Mouse (Mus musculus): ENCODE results near the gene Galnt18. TPM values are rescaled to one million over a fixed set of nuclear protein-coding genes. Genes with fewer than 3 reads are reported as not detected.

Galnt18 gene
- polyA plus RNA-seq, 1 experiment from 2014 or later = 20.5 TPM

- ATAC-seq (ENCODE audit: low FRiP score, low TSS enrichment) (no peak), DNase-seq (ENCODE audit: low spot score) (no peak)
- H3K36me3 ChIP-seq (ENCODE audit: control insufficient read depth, insufficient read depth, low read length) = no peaks in the 10 kb centered on the region
- no peak for TF ChIP-seq CTCF (IDR thresholded peaks at IDR 0.05; ENCODE audit: low read depth)
- TF ChIP-seq EP300 (optimal IDR thresholded peaks at IDR 0.05) = no peak
- no peaks in the 10 kb centered on the region for H3K9me3 ChIP-seq (ENCODE audit: control insufficient read depth, low read length)
- WGBS = 83% methylated on average over 4 of the region's 4 CpGs
- H3K4me1 ChIP-seq (replicated peaks; ENCODE audit: control insufficient read depth, insufficient read depth) = no peaks in the 10 kb centered on the region
- H3K4me2 ChIP-seq (replicated peaks; ENCODE audit: low read depth) = no peak overlapping the region
- no peak overlapping the region for H3K9ac ChIP-seq (ENCODE audit: low read length)
- H3K4me3 ChIP-seq (ENCODE audit: low read depth, low read length) = no peak overlapping the region
- no peaks in the 10 kb centered on the region for H3K27me3 ChIP-seq (ENCODE audit: control insufficient read depth, insufficient read depth, low read length)
- no peak overlapping the region for H3K27ac ChIP-seq (replicated peaks)
Observed at GRCm38 (mm10) chr7:111804646-111805045, 24.9 kb upstream of the Galnt18 start.

GRCm38 (mm10) chr7:111800785-111801184, 21.0 kb upstream of the Galnt18 start:
- 70% methylated on average over 5 of the region's 5 CpGs for WGBS
- Histone ChIP-seq H3K27ac (replicated peaks) (no peak overlapping the region), H3K9me3 (ENCODE audit: control insufficient read depth, low read length) (no peaks in the 10 kb centered on the region), H3K4me1 (replicated peaks; ENCODE audit: control insufficient read depth, insufficient read depth) (no peaks in the 10 kb centered on the region), H3K36me3 (ENCODE audit: control insufficient read depth, insufficient read depth, low read length) (no peaks in the 10 kb centered on the region), H3K4me3 (ENCODE audit: low read depth, low read length) (no peak overlapping the region), H3K27me3 (ENCODE audit: control insufficient read depth, insufficient read depth, low read length) (no peaks in the 10 kb centered on the region), H3K4me2 (replicated peaks; ENCODE audit: low read depth) (no peak overlapping the region), H3K9ac (ENCODE audit: low read length) (no peak overlapping the region)
- DNase-seq (ENCODE audit: low spot score) = no peak
- TF ChIP-seq EP300 (optimal IDR thresholded peaks at IDR 0.05) = no peak
- no peak for TF ChIP-seq CTCF (IDR thresholded peaks at IDR 0.05; ENCODE audit: low read depth)
- ATAC-seq (ENCODE audit: low FRiP score, low TSS enrichment) = no peak

- Histone ChIP-seq H3K27me3 (ENCODE audit: control insufficient read depth, insufficient read depth, low read length) (no peaks in the 10 kb centered on the region), H3K36me3 (ENCODE audit: control insufficient read depth, insufficient read depth, low read length) (no peaks in the 10 kb centered on the region), H3K4me2 (replicated peaks; ENCODE audit: low read depth) (no peak overlapping the region), H3K9me3 (ENCODE audit: control insufficient read depth, low read length) (no peaks in the 10 kb centered on the region), H3K9ac (ENCODE audit: low read length) (no peak overlapping the region), H3K4me1 (replicated peaks; ENCODE audit: control insufficient read depth, insufficient read depth) (no peaks in the 10 kb centered on the region), H3K4me3 (ENCODE audit: low read depth, low read length) (no peak overlapping the region), H3K27ac (replicated peaks) (no peak overlapping the region)
- WGBS = 72% methylated on average over 5 of the region's 5 CpGs
- ATAC-seq (ENCODE audit: low FRiP score, low TSS enrichment) = no peak
- TF ChIP-seq EP300 (optimal IDR thresholded peaks at IDR 0.05) (no peak), CTCF (IDR thresholded peaks at IDR 0.05; ENCODE audit: low read depth) (no peak)
- no peak for DNase-seq (ENCODE audit: low spot score)
Observed at GRCm38 (mm10) chr7:111800120-111800519, 20.3 kb upstream of the Galnt18 start.

GRCm38 (mm10) chr7:111799021-111799420, 19.2 kb upstream of the Galnt18 start:
- H3K27me3 ChIP-seq (ENCODE audit: control insufficient read depth, insufficient read depth, low read length) = no peaks in the 10 kb centered on the region
- no peak overlapping the region for H3K4me3 ChIP-seq (ENCODE audit: low read depth, low read length)
- 84% methylated on average over 5 of the region's 5 CpGs for WGBS
- no peaks in the 10 kb centered on the region for H3K4me1 ChIP-seq (replicated peaks; ENCODE audit: control insufficient read depth, insufficient read depth)
- ATAC-seq (ENCODE audit: low FRiP score, low TSS enrichment) (no peak), DNase-seq (ENCODE audit: low spot score) (no peak)
- TF ChIP-seq EP300 (optimal IDR thresholded peaks at IDR 0.05) (no peak), CTCF (IDR thresholded peaks at IDR 0.05; ENCODE audit: low read depth) (no peak)
- no peak overlapping the region for H3K4me2 ChIP-seq (replicated peaks; ENCODE audit: low read depth)
- H3K9me3 ChIP-seq (ENCODE audit: control insufficient read depth, low read length) = no peaks in the 10 kb centered on the region
- H3K9ac ChIP-seq (ENCODE audit: low read length) = no peak overlapping the region
- H3K27ac ChIP-seq (replicated peaks) = no peak overlapping the region
- no peaks in the 10 kb centered on the region for H3K36me3 ChIP-seq (ENCODE audit: control insufficient read depth, insufficient read depth, low read length)

DNA sequence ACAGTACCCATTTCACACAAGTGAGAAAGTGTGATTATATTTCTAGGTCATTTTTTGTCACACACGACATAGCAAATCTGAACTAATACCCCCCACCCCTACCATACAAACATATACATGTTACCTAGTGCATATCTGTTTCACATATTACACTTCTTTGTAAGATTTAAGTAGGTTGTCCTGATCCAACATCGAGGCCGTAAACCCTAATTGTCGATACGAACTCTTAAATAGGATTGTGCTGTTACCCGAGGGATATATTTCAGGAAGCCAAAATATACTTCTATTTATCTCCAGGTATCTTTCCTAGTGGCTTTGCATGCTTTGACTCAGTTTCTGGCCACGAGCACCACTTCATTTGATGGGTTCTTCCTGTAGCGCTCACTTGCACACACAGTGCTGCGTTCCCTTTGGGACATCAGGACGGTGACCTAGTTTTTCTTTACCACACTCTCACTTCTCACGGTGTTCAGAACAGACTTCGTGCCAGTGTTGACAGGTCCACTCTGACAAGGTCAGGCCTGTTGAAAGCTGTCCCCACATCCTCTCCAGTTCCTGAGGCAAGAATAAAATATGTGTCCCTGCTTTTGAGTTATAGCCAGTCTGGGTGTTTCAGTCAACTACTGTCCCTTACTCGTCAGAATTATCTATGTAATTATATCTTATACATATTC, 17.7 kb upstream of the Galnt18 start:
- H3K4me3 ChIP-seq (ENCODE audit: low read depth, low read length) = no peak overlapping the region
- no peak for TF ChIP-seq CTCF (IDR thresholded peaks at IDR 0.05; ENCODE audit: low read depth)
- no peak for TF ChIP-seq EP300 (optimal IDR thresholded peaks at IDR 0.05)
- H3K9me3 ChIP-seq (ENCODE audit: control insufficient read depth, low read length) = no peaks in the 10 kb centered on the region
- H3K36me3 ChIP-seq (ENCODE audit: control insufficient read depth, insufficient read depth, low read length) = no peaks in the 10 kb centered on the region
- 86% methylated on average over 13 of the region's 13 CpGs for WGBS
- no peak overlapping the region for H3K27ac ChIP-seq (replicated peaks)
- ATAC-seq (ENCODE audit: low FRiP score, low TSS enrichment) = no peak
- no peaks in the 10 kb centered on the region for H3K27me3 ChIP-seq (ENCODE audit: control insufficient read depth, insufficient read depth, low read length)
- no peak for DNase-seq (ENCODE audit: low spot score)
- H3K4me2 ChIP-seq (replicated peaks; ENCODE audit: low read depth) = no peak overlapping the region
- H3K9ac ChIP-seq (ENCODE audit: low read length) = no peak overlapping the region
- H3K4me1 ChIP-seq (replicated peaks; ENCODE audit: control insufficient read depth, insufficient read depth) = no peaks in the 10 kb centered on the region

DNA sequence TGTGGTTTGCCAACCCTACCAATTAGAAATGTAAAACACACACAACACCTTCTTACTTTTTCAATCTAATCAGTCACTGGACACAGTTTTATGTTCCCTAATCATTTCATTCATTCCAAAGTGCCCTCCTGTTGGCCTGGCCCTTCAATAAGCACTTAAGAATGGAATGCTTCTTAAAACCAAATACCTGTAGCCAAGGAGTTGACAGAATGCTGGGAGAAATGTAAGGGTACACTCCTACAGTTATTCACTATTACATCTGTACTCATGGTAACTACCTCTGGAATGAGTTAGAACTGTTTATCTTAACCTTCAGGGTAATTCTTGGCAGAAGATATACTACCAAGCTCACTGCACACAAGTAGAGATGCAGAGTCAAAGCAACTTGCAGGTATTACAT, 15.3 kb upstream of the Galnt18 start:
- no peak for ATAC-seq (ENCODE audit: low FRiP score, low TSS enrichment)
- no peak overlapping the region for H3K27ac ChIP-seq (replicated peaks)

More for the DNA sequence above, 15.3 kb upstream of the Galnt18 start:
- Histone ChIP-seq H3K4me1 (replicated peaks; ENCODE audit: control insufficient read depth, insufficient read depth) (no peaks in the 10 kb centered on the region), H3K4me3 (ENCODE audit: low read depth, low read length) (no peak overlapping the region), H3K36me3 (ENCODE audit: control insufficient read depth, insufficient read depth, low read length) (no peaks in the 10 kb centered on the region), H3K4me2 (replicated peaks; ENCODE audit: low read depth) (no peak overlapping the region), H3K9me3 (ENCODE audit: control insufficient read depth, low read length) (no peaks in the 10 kb centered on the region), H3K27me3 (ENCODE audit: control insufficient read depth, insufficient read depth, low read length) (no peaks in the 10 kb centered on the region), H3K9ac (ENCODE audit: low read length) (no peak overlapping the region)
- no peak for TF ChIP-seq CTCF (IDR thresholded peaks at IDR 0.05; ENCODE audit: low read depth)
- no peak for TF ChIP-seq EP300 (optimal IDR thresholded peaks at IDR 0.05)
- no peak for DNase-seq (ENCODE audit: low spot score)
